Mouse (Mus musculus) limb, embryonic 15.5 days (tissue): Measurements from ENCODE around the gene Lmtk2. TPM values are rescaled to one million over a fixed set of nuclear protein-coding genes. Genes with fewer than 3 reads are reported as not detected.

Experiments
- ATAC-seq: fragments of 200-750 bp; cut with Nextera tagmentation; 2 replicates; pipeline ENCODE4 v1.8.0; 2017; ENCODE audit warnings: low read depth, moderate TSS enrichment; ENCODE audit not compliant: insufficient number of reproducible peaks, low FRiP score, low TSS enrichment
- H3K27ac ChIP-seq: fragments of 300-500 bp; sonication (generic); 2 replicates; pipeline ENCODE4 v1.5.1; 2015; ENCODE audit warnings: moderate library complexity, mild to moderate bottlenecking, inconsistent platforms
- H3K27me3 ChIP-seq: fragments of 300-500 bp; sonication (generic); 2 replicates; pipeline ENCODE4 v1.6.1; 2015; ENCODE audit warnings: inconsistent platforms
- H3K36me3 ChIP-seq: fragments of 300-500 bp; sonication (generic); 2 replicates; pipeline ENCODE4 v1.6.1; 2015; ENCODE audit warnings: inconsistent platforms
- H3K4me1 ChIP-seq: fragments of 300-500 bp; sonication (generic); 2 replicates; pipeline ENCODE4 v1.6.1; 2015; ENCODE audit warnings: inconsistent platforms
- H3K4me2 ChIP-seq: fragments of 300-500 bp; sonication (generic); 2 replicates; pipeline ENCODE4 v1.6.1; 2015; ENCODE audit warnings: mild to moderate bottlenecking, inconsistent platforms
- H3K4me3 ChIP-seq: fragments of 300-500 bp; sonication (generic); 2 replicates; pipeline ENCODE4 v1.5.1; 2015; ENCODE audit warnings: mild to moderate bottlenecking, inconsistent platforms
- H3K9ac ChIP-seq: fragments of 300-500 bp; sonication (generic); 2 replicates; pipeline ENCODE4 v1.6.1; 2015; ENCODE audit warnings: inconsistent platforms
- H3K9me3 ChIP-seq: fragments of 300-500 bp; sonication (generic); 2 replicates; pipeline ENCODE4 v1.6.1; 2016; ENCODE audit warnings: inconsistent platforms
- WGBS: fragments of 180-500 bp; shearing (Covaris S2); methylation state at CpG from one replicate; pipeline ENCODE4 v1.1.7; 2015; 5-methylcytosine and 5-hydroxymethylcytosine counted together
- polyA plus RNA-seq: library from polyadenylated mRNA; unstranded; fragments of >200 nt; fragmentation: Nextera tagmentation; extraction: Ambion mirVana; gene quantifications from 2 replicates; pipeline ENCODE4 v1.2.1, GENCODE M21; 2015

Lmtk2 gene
- polyA plus RNA-seq, 1 experiment from 2014 or later, result 3.5 TPM

- Histone ChIP-seq H3K4me3 (no peak overlapping the region), H3K27me3 (no peaks in the 10 kb centered on the region), H3K4me1 (no peaks in the 10 kb centered on the region), H3K27ac (no peak overlapping the region), H3K9me3 (no peaks in the 10 kb centered on the region; the same call in 1 of the 2 replicates), H3K9ac (no peak overlapping the region), H3K36me3 (peaks cover 80% of the 10 kb centered on the region), H3K4me2 (no peak overlapping the region)
- WGBS, result 89% methylated on average over 10 of the region's 10 CpGs
- no peak for ATAC-seq
Observed at GRCm38 (mm10) chr5:144203398-144203959, 103.2 kb downstream of the Lmtk2 start.

GRCm38 (mm10) chr5:144204303-144204702, 104.1 kb downstream of the Lmtk2 start:
- Histone ChIP-seq H3K9ac (no peak overlapping the region), H3K27me3 (no peaks in the 10 kb centered on the region), H3K9me3 (no peaks in the 10 kb centered on the region; the same call in 1 of the 2 replicates), H3K4me2 (no peak overlapping the region), H3K27ac (no peak overlapping the region), H3K36me3 (peaks cover 77% of the 10 kb centered on the region), H3K4me3 (no peak overlapping the region), H3K4me1 (no peaks in the 10 kb centered on the region)
- 92% methylated on average over 12 of the region's 12 CpGs for WGBS
- ATAC-seq, result no peak

GRCm38 (mm10) chr5:144204911-144205310, 104.7 kb downstream of the Lmtk2 start:
- H3K27ac ChIP-seq, result no peak overlapping the region
- WGBS, result 80% methylated on average over 10 of the region's 10 CpGs
- no peaks in the 10 kb centered on the region; the same call in 1 of the 2 replicates for H3K9me3 ChIP-seq
- ATAC-seq, result no peak
- no peak overlapping the region for H3K4me2 ChIP-seq
- no peaks in the 10 kb centered on the region for H3K27me3 ChIP-seq
- peaks cover 78% of the 10 kb centered on the region for H3K36me3 ChIP-seq
- H3K9ac ChIP-seq, result no peak overlapping the region
- no peaks in the 10 kb centered on the region for H3K4me1 ChIP-seq
- H3K4me3 ChIP-seq, result no peak overlapping the region

GRCm38 (mm10) chr5:144206069-144206468, 105.8 kb downstream of the Lmtk2 start:
- Histone ChIP-seq H3K4me3 (no peak overlapping the region), H3K36me3 (peaks cover 80% of the 10 kb centered on the region), H3K4me1 (no peaks in the 10 kb centered on the region), H3K9me3 (no peaks in the 10 kb centered on the region; the same call in 1 of the 2 replicates), H3K9ac (no peak overlapping the region), H3K27me3 (no peaks in the 10 kb centered on the region), H3K27ac (no peak overlapping the region), H3K4me2 (no peak overlapping the region)
- no peak for ATAC-seq
- WGBS, result 94% methylated on average over 15 of the region's 15 CpGs

GRCm38 (mm10) chr5:144207478-144207877, 107.2 kb downstream of the Lmtk2 start:
- Histone ChIP-seq H3K9ac (no peak overlapping the region), H3K27ac (no peak overlapping the region), H3K36me3 (peaks cover 84% of the 10 kb centered on the region), H3K27me3 (no peaks in the 10 kb centered on the region), H3K4me2 (no peak overlapping the region), H3K4me3 (no peak overlapping the region), H3K4me1 (no peaks in the 10 kb centered on the region), H3K9me3 (no peaks in the 10 kb centered on the region; the same call in 1 of the 2 replicates)
- 51% methylated on average over 11 of the region's 11 CpGs for WGBS
- no peak for ATAC-seq

GRCm38 (mm10) chr5:144214453-144214852, 114.2 kb downstream of the Lmtk2 start:
- no peak for ATAC-seq
- no peak overlapping the region for H3K4me3 ChIP-seq
- 38% methylated on average over 7 of the region's 7 CpGs for WGBS
- no peak overlapping the region for H3K27ac ChIP-seq
- no peak overlapping the region for H3K9ac ChIP-seq
- no peaks in the 10 kb centered on the region for H3K4me1 ChIP-seq
- peaks cover 68% of the 10 kb centered on the region for H3K36me3 ChIP-seq
- no peaks in the 10 kb centered on the region for H3K9me3 ChIP-seq
- H3K4me2 ChIP-seq, result no peak overlapping the region
- H3K27me3 ChIP-seq, result no peaks in the 10 kb centered on the region

- Histone ChIP-seq H3K4me3 (no peak overlapping the region), H3K4me2 (no peak overlapping the region), H3K9ac (no peak overlapping the region), H3K36me3 (peaks cover 52% of the 10 kb centered on the region), H3K9me3 (no peaks in the 10 kb centered on the region), H3K27me3 (no peaks in the 10 kb centered on the region), H3K27ac (no peak overlapping the region), H3K4me1 (no peaks in the 10 kb centered on the region)
- no peak for ATAC-seq
- 89% methylated on average over 2 of the region's 2 CpGs for WGBS
Observed at GRCm38 (mm10) chr5:144215992-144216391, 115.8 kb downstream of the Lmtk2 start.

- Histone ChIP-seq H3K9me3 (no peaks in the 10 kb centered on the region), H3K4me1 (peaks cover 12% of the 10 kb centered on the region), H3K27me3 (no peaks in the 10 kb centered on the region), H3K9ac (no peak overlapping the region), H3K4me2 (no peak overlapping the region), H3K27ac (no peak overlapping the region), H3K36me3 (peaks cover 37% of the 10 kb centered on the region), H3K4me3 (no peak overlapping the region)
- 83% methylated on average over 7 of the region's 7 CpGs for WGBS
- no peak for ATAC-seq
Observed at GRCm38 (mm10) chr5:144218061-144218460, 117.8 kb downstream of the Lmtk2 start.

GRCm38 (mm10) chr5:144219306-144219705, 119.1 kb downstream of the Lmtk2 start:
- Histone ChIP-seq H3K27me3 (no peaks in the 10 kb centered on the region), H3K27ac (no peak overlapping the region), H3K9me3 (no peaks in the 10 kb centered on the region), H3K4me1 (peaks cover 17% of the 10 kb centered on the region), H3K36me3 (peaks cover 29% of the 10 kb centered on the region), H3K9ac (no peak overlapping the region), H3K4me2 (no peak overlapping the region), H3K4me3 (no peak overlapping the region)
- ATAC-seq, result no peak
- WGBS, result 69% methylated on average over 12 of the region's 12 CpGs

GRCm38 (mm10) chr5:144219936-144220335, 119.7 kb downstream of the Lmtk2 start:
- ATAC-seq, result no peak
- H3K9ac ChIP-seq, result no peak overlapping the region
- WGBS, result 92% methylated on average over 5 of the region's 5 CpGs

GRCm38 (mm10) chr5:144221305-144221704, 121.1 kb downstream of the Lmtk2 start:
- H3K27me3 ChIP-seq, result no peaks in the 10 kb centered on the region
- H3K36me3 ChIP-seq, result peaks cover 15% of the 10 kb centered on the region
- no peaks in the 10 kb centered on the region for H3K9me3 ChIP-seq
- H3K27ac ChIP-seq, result no peak overlapping the region
- 52% methylated on average over 4 of the region's 4 CpGs for WGBS
- no peak overlapping the region for H3K4me3 ChIP-seq
- H3K9ac ChIP-seq, result no peak overlapping the region
- ATAC-seq, result no peak
- no peak overlapping the region for H3K4me2 ChIP-seq
- H3K4me1 ChIP-seq, result peaks cover 19% of the 10 kb centered on the region

More at GRCm38 (mm10) chr5:144219936-144220335, 119.7 kb downstream of the Lmtk2 start:
- H3K9me3 ChIP-seq, result no peaks in the 10 kb centered on the region
- no peak overlapping the region for H3K4me2 ChIP-seq
- no peaks in the 10 kb centered on the region for H3K27me3 ChIP-seq
- H3K36me3 ChIP-seq, result peaks cover 24% of the 10 kb centered on the region
- no peak overlapping the region for H3K27ac ChIP-seq
- no peak overlapping the region for H3K4me3 ChIP-seq
- peaks cover 19% of the 10 kb centered on the region for H3K4me1 ChIP-seq

GRCm38 (mm10) chr5:144222811-144223502, 122.7 kb downstream of the Lmtk2 start:
- peak; percentile 46; the same call in 1 of the 2 replicates for ATAC-seq
- no peaks in the 10 kb centered on the region for H3K9me3 ChIP-seq
- peak overlapping the region; percentile 82 for H3K27ac ChIP-seq

More at GRCm38 (mm10) chr5:144222811-144223502, 122.7 kb downstream of the Lmtk2 start:
- Histone ChIP-seq H3K9ac (peak overlapping the region; percentile 51), H3K4me2 (peak overlapping the region; percentile 65), H3K36me3 (peaks cover 3% of the 10 kb centered on the region; the same call in 1 of the 2 replicates), H3K27me3 (no peaks in the 10 kb centered on the region), H3K4me1 (peaks cover 19% of the 10 kb centered on the region), H3K4me3 (peak overlapping the region; percentile 71)
- WGBS, result 2% methylated on average over 25 of the region's 25 CpGs
